Mouse (Mus musculus) stomach, postnatal 0 days (tissue): Measurements from ENCODE around the gene Ces3a.
"Not testable (repeated sequence)": the region's sequence is repeated elsewhere in the genome, so short reads cannot be mapped to it uniquely, and the experiment has no call there.

ENCODE experiments used
- CTCF ChIP-seq: IDR thresholded peaks from 2 replicates; pipeline ENCODE4 v1.5.1; 2016; ENCODE audit warnings: antibody characterized with exemption, low read depth, mild to moderate bottlenecking, moderate library complexity
- EP300 ChIP-seq: optimal IDR thresholded peaks from 2 replicates; pipeline ENCODE3; 2016; ENCODE audit warnings: antibody characterized with exemption

DNA sequence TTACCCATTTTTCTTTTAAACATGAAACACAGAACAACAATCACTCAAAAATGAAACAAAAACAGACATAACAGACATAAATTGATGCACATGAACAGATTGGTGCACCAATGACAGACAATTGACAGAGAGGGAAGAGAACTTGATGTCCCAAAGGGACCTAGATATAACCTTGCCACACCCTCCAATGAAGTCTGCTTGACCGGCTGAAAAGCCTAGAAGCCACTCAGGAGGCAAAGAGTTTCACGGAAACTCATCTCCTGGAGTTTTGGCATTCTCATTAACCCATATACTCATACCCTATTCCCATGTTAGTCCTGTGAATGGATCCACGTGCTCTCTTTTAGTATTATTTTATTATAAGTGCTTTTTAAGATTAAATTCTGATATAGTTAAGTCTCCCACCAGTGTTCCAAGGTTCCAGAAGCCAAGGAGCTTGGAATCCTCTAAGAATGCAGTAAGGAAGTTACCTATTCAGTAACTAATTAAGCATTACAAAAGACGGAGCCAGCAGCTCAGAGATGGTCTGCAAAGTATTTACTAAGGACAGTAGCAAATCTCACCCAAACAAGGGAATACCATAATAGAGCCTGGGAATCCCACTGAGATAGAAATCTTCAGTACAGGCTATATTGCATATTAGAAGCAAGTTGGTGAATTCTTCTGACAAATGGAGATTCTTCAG lies 53.8 kb downstream of the Ces3a start:
- not testable (repeated sequence) for TF ChIP-seq CTCF, EP300
